Mouse (Mus musculus) testis, postnatal 10 days (tissue): ENCODE results near the gene Rpl18a.
A peak's percentile ranks its signal among the peaks of the same experiment; 100 is the strongest.

Experiments
- DNase-seq: peaks from one replicate; pipeline ENCODE4 v3.0.0; 2021; ENCODE audit warnings: low spot score

The Rpl18a gene

GRCm38 (mm10) chr8:70856541-70857197 lies 40.5 kb downstream of the Rpl18a start:
- DNase-seq = peak; percentile 85

- DNase-seq = no peak
These were observed 41.2 kb downstream of the Rpl18a start for GRCm38 (mm10) chr8:70856028-70856427.

- DNase-seq = no peak
These were observed 43.3 kb downstream of the Rpl18a start for GRCm38 (mm10) chr8:70853863-70854262.

DNA sequence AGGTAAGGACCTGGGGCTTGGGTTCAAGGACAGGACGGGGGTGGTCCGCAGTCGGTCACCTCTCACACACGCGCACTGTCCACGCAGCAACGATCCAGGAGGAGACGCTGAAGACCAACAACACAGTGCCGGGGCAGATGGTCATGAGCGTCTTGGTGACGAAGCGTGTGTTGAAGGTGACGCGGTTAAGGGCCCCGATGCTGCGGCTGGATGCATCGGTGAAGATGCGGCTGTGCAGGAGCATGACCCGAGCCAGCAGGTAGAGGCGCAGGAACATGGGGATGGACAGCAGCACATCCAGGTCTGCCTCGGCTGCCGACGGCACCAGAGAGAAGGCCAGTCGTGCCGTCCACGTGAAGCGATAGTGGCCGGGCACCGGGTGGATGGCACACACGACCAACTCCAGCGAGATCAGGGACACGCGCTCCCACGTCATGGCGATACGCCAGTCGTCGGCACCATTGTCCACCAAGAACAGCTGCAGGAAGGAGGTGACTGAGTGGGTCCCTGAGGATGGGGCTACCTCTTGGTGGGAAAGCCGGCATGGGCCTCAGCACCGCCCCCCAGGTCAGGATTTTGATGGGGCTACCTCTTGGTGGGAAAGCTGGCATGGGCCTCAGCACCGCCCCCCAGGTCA lies 44.5 kb downstream of the Rpl18a start:
- no peak for DNase-seq

GRCm38 (mm10) chr8:70851837-70852236 lies 45.4 kb downstream of the Rpl18a start:
- DNase-seq = no peak

- DNase-seq = no peak
These were observed 46.3 kb downstream of the Rpl18a start for GRCm38 (mm10) chr8:70850947-70851346.

DNA sequence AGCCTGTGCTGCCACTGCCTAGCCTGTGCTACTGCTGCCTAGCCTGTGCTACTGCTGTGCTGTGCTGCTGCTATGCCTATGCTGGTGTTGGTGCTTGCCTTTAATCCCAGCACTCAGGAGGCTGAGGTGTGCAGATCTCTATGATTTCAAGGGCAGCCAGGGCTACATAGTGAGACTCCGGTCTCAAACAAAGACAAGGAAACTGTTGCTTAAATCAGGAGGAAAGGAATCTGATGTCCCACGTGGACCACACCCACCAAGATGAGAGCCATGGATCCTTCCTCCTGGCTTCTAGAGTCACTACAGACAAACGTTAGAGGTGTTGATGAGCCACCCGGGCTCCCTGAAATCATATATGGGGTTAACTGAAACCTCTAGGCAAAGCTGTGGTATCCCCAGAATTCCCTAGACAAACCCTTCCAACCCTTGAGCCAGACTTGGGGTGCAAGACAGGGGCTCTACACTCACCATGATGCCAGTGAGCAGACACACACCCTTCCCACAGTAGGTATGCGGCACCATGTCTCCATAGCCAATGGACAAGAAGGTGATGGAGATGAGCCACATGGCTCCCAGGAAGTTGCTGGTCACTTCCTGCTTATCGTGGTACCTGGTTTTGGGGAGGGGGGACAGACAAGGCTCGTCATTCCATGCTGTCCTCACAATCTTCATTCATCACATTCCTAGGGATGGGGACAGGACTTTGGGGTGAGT lies 46.9 kb downstream of the Rpl18a start:
- no peak for DNase-seq

DNA sequence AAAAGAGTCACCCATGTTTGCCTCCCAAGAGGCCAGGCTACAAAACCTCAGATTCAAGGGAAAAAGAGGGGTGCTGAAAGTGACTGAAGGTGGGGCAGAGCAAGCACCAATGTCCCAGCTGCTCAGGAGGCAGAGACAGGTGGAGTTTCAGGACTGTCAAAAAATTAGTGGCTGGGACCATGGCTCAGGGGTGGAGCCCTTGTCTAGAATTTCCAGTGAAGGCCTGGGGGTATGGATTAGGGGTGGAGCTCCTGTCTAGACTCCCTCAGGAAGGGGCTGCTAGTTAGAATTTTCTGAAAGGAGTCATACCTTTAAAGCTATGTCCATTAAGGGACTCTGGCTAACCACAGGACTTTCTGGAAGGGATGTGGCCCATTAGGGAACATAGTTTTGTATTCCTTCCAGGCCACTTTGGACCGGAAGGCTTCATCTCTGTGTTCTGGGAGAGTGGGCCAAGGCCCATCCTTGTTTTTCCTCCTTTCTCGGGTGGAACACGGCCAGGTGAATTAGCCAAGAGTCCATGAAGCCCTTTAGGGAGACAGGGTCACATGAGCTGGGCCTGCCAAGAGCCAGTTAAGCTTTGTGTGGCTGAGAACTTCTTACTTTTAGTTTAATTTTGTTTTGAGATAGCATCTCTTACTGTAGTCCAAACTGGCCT lies 47.8 kb downstream of the Rpl18a start:
- no peak for DNase-seq

GRCm38 (mm10) chr8:70846371-70847154 lies 50.6 kb downstream of the Rpl18a start:
- DNase-seq = no peak

- DNase-seq = no peak
These were observed 52.1 kb downstream of the Rpl18a start for GRCm38 (mm10) chr8:70845108-70845507.
